8 mouse cellular contexts compared by ENCODE assay signal in the genomic region with DNA sequence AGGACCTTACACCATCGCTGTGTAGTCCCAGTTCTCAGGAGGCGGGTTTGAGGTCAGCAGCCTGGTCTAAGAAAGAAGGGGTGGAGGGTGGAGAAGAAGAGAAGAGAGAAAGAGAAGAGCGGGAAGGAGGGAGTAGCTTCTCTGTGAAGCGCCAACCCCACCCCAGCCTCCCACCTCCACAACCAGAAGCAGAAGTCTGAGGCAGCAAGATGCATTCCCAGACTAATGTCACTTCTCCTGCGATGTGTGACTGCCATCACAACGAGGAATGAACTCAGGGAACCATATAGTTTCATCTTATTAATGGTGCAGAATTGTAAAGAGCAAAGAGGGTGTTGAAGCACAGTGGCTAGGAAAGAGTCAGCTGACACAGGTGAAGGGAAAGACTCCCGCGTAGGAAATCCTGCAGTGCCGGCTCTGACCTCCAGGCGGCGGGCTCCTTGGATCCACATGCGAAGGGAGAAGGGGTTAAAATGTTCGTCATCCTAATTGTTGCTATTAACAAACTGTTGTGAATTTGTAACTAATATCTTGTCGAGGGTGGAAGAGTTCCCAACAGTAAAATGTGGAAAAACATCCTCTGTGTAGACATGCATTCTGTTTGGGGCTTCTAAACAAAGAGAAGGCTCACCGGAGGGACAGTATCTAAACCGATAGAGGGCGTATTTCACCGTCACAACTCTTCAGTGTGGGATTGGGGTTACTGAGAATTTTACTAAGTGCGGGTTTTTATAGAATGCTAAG. TPM values are rescaled to one million over a fixed set of nuclear protein-coding genes. Genes with fewer than 3 reads are reported as not detected.
A peak's percentile ranks its signal among the peaks of the same experiment; 100 is the strongest.
DNase-seq lines count a peak whose midpoint lies in the region; ATAC-seq and TF ChIP-seq lines count a peak whose summit lies in the region.

No protein-coding gene starts in this region.

- no peak overlapping the region for H3K27ac ChIP-seq in forebrain, embryonic 12.5 days
- peak overlapping the region; percentile 6; the same call in 1 of the 2 replicates for H3K27ac ChIP-seq in layer of hippocampus, adult 2 months
- no peak overlapping the region for H3K27ac ChIP-seq in neural tube, embryonic 15.5 days (replicated peaks)

- no peaks in the 10 kb centered on the region for H3K4me1 ChIP-seq in forebrain, embryonic 12.5 days
- no peaks in the 10 kb centered on the region for H3K4me1 ChIP-seq in lung, adult 2 months (ENCODE audit: control insufficient read depth, insufficient read depth, low read length)
- no peaks in the 10 kb centered on the region for H3K4me1 ChIP-seq in neural tube, embryonic 15.5 days

- WGBS in forebrain, embryonic 12.5 days, result 19% methylated on average over 19 of the region's 19 CpGs
- 17% methylated on average over 19 of the region's 19 CpGs for WGBS in lung, adult 2 months
- 22% methylated on average over 19 of the region's 19 CpGs for WGBS in neural tube, embryonic 15.5 days

- peaks cover 22% of the 10 kb centered on the region for H3K27me3 ChIP-seq in forebrain, embryonic 12.5 days
- peaks cover 5% of the 10 kb centered on the region for H3K27me3 ChIP-seq in neural tube, embryonic 15.5 days (replicated peaks)

- H3K4me2 ChIP-seq in forebrain, embryonic 12.5 days, result peak overlapping the region; percentile 47
- H3K4me2 ChIP-seq in neural tube, embryonic 15.5 days, result peak overlapping the region; percentile 65

- no peaks in the 10 kb centered on the region for H3K9me3 ChIP-seq in forebrain, embryonic 12.5 days
- no peaks in the 10 kb centered on the region for H3K9me3 ChIP-seq in neural tube, embryonic 15.5 days (replicated peaks)

- H3K36me3 ChIP-seq in forebrain, embryonic 12.5 days (replicated peaks), result no peaks in the 10 kb centered on the region
- H3K36me3 ChIP-seq in neural tube, embryonic 15.5 days, result no peaks in the 10 kb centered on the region

- peak; percentile 13 for DNase-seq in MN1 (ENCODE audit: low spot score)
- peak; percentile 40 for DNase-seq in cerebellum, adult 11 months
- peak; percentile 44 to 75 for DNase-seq in heart, postnatal 36 days
- peak; percentile 51 to 81 for DNase-seq in layer of hippocampus, adult 2 months (ENCODE audit: low spot score in 2 of 2)
- DNase-seq in lung, adult 2 months, result peak; percentile 54
- DNase-seq in thymus, postnatal 10 days (ENCODE audit: low spot score in 2 of 2), result peak; percentile 35 to 66

- TF ChIP-seq POLR2A in lung, adult 2 months (IDR thresholded peaks at IDR 0.05; ENCODE audit: borderline replicate concordance, extremely low read depth, low read depth, low read length), result no peak

- peak overlapping the region; percentile 30 for H3K4me3 ChIP-seq in forebrain, embryonic 12.5 days (replicated peaks)
- peak overlapping the region; percentile 56 for H3K4me3 ChIP-seq in layer of hippocampus, adult 2 months
- H3K4me3 ChIP-seq in lung, adult 2 months (replicated peaks; ENCODE audit: extremely low read depth, low read depth, low read length), result peak overlapping the region; percentile 11
- peak overlapping the region; percentile 36 for H3K4me3 ChIP-seq in neural tube, embryonic 15.5 days (replicated peaks)

- peak; percentile 75 for TF ChIP-seq CTCF in layer of hippocampus, adult 2 months (conservative IDR thresholded peaks at IDR 0.05)
- peak; percentile 64 for TF ChIP-seq CTCF in lung, adult 2 months (IDR thresholded peaks at IDR 0.05; ENCODE audit: insufficient read depth, low read length)

- H3K9ac ChIP-seq in forebrain, embryonic 12.5 days, result 0 out of 2 replicates have a peak overlapping the region, but pooled peaks have one; percentile 17
- peak overlapping the region; percentile 31; the same call in 1 of the 2 replicates for H3K9ac ChIP-seq in neural tube, embryonic 15.5 days (replicated peaks)

- ATAC-seq in forebrain, embryonic 12.5 days (ENCODE audit: low FRiP score), result peak; percentile 71
- peak; percentile 76 for ATAC-seq in neural tube, embryonic 15.5 days (ENCODE audit: low FRiP score)

- intact Hi-C loops in heart, postnatal 36 days (cut with DNase I), result loop anchor here (2.0 kb wide), 1 partner anchor 318 kb away; no protein-coding TSS in a partner anchor

RNA-seq across cellular contexts. Expression of gene Ptf1a, which starts 31.1 kb away (rescaled TPM):
- 0.51 and 0.78 TPM in 2 replicates for polyA plus RNA-seq in forebrain, embryonic 12.5 days (2016; fragmentation: Nextera tagmentation; extraction: Ambion mirVana)
- not detected for total RNA-seq in heart, postnatal 36 days (2021)
- not detected for total RNA-seq in layer of hippocampus, adult 2 months (2021)
- polyA plus RNA-seq in lung, adult 2 months (2012; rRNA removed), result not detected in 2 replicates
- polyA plus RNA-seq in neural tube, embryonic 15.5 days (2015; fragmentation: Nextera tagmentation; extraction: Ambion mirVana), result 0.23 TPM in 1 of 2 replicates, not detected in the other

RNA-seq across cellular contexts. Expression of gene Msrb2, which starts 43.2 kb away (rescaled TPM):
- 10.3 and 11.1 TPM in 2 replicates for polyA plus RNA-seq in forebrain, embryonic 12.5 days (2016; fragmentation: Nextera tagmentation; extraction: Ambion mirVana)
- total RNA-seq in heart, postnatal 36 days (2021), result 10 to 100 TPM; 64.8 to 68.8 TPM
- 10 to 100 TPM; 29.9 to 31.6 TPM for total RNA-seq in layer of hippocampus, adult 2 months (2021)
- polyA plus RNA-seq in lung, adult 2 months (2012; rRNA removed), result 12.9 and 18.8 TPM in 2 replicates
- 12.1 and 16.5 TPM in 2 replicates for polyA plus RNA-seq in neural tube, embryonic 15.5 days (2015; fragmentation: Nextera tagmentation; extraction: Ambion mirVana)

Comparison
In these comparisons a context has a peak if more than half of its experiments do, and no peak if none do; other contexts are left out.
1. DNase-seq: peak in every context shown above with its lines; median percentile 66 in layer of hippocampus, adult 2 months; 60 in heart, postnatal 36 days; 54 in lung, adult 2 months; 50 in thymus, postnatal 10 days; 40 in cerebellum, adult 11 months; 13 in MN1.